ENCODE assay signal across 8 mouse cellular contexts in the genomic region with DNA sequence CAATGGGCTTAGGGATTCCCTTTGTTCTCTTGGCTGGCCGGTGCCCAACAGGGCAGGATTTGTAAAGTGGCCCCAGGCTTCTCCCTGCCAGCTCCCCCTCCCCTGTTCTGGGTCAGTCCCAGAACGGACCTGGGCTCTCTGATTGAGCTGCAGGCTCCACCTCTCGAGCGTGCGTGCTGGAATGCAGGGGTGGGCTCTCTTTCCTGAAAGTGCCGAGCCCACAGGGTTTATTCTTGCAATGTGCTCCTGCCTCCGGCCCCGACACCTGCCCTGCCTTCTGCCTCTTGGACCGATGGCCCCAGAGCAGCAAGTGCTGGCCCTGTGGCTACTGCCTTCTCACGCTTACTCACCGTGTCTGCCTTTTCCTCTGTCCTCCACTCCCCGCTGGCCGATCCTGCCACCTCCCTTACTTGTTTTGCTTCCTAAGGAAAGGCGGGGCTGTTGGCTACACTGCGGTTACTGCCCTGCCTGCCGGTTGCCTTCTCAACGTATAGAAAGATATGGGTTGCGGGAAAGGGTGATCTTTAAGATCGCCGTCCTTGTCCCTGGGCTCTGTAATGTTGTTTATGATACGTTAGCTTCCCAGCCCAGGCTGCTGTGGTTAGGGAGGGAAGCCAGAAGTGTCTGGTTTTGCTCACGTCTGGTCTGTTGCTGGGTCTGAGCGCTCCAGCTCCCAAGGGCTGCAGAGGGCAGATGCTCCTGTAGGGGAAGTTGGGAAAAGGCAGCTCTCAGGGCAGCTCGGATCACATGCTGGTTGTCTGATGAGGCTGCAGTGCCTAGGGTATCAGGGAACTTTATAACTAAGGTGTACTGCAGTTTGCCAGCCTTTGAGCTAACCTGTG.
A peak's percentile ranks its signal among the peaks of the same experiment; 100 is the strongest.
DNase-seq lines count a peak whose midpoint lies in the region; ATAC-seq and TF ChIP-seq lines count a peak whose summit lies in the region.

No protein-coding gene starts in this region.

- peak overlapping the region; percentile 59 for H3K27ac ChIP-seq in cerebellum, adult 2 months (ENCODE audit: insufficient read depth, low read length)
- no peak overlapping the region for H3K27ac ChIP-seq in forebrain, embryonic 16.5 days (ENCODE audit: low read length)
- peak overlapping the region; percentile 79 for H3K27ac ChIP-seq in intestine, embryonic 15.5 days
- H3K27ac ChIP-seq in stomach, embryonic 14.5 days (ENCODE audit: low read length): peak overlapping the region; percentile 63; the same call in 1 of the 2 replicates

- no peak for TF ChIP-seq CTCF in cerebellum, adult 2 months (IDR thresholded peaks at IDR 0.05; ENCODE audit: borderline replicate concordance, insufficient read depth, low read depth, low read length)

- H3K9ac ChIP-seq in forebrain, embryonic 16.5 days (replicated peaks; ENCODE audit: low read depth, low read length): peak overlapping the region; percentile 51
- peak overlapping the region; percentile 57 for H3K9ac ChIP-seq in intestine, embryonic 15.5 days
- 0 out of 2 replicates have a peak overlapping the region, but pooled peaks have one; percentile 26 for H3K9ac ChIP-seq in stomach, embryonic 14.5 days (replicated peaks; ENCODE audit: low read depth, low read length)

- H3K36me3 ChIP-seq in forebrain, embryonic 16.5 days (ENCODE audit: control insufficient read depth, insufficient read depth): peaks cover 5% of the 10 kb centered on the region; the same call in 1 of the 2 replicates
- H3K36me3 ChIP-seq in intestine, embryonic 15.5 days: no peaks in the 10 kb centered on the region
- H3K36me3 ChIP-seq in stomach, embryonic 14.5 days (ENCODE audit: control insufficient read depth, insufficient read depth, low read length): no peaks in the 10 kb centered on the region

- peak overlapping the region; percentile 60 for H3K4me2 ChIP-seq in forebrain, embryonic 16.5 days (ENCODE audit: low read length)
- H3K4me2 ChIP-seq in intestine, embryonic 15.5 days (replicated peaks): peak overlapping the region; percentile 90
- peak overlapping the region; percentile 55 for H3K4me2 ChIP-seq in stomach, embryonic 14.5 days (replicated peaks; ENCODE audit: low read depth, low read length)

- no peaks in the 10 kb centered on the region for H3K9me3 ChIP-seq in forebrain, embryonic 16.5 days (ENCODE audit: control insufficient read depth, low read length)
- H3K9me3 ChIP-seq in intestine, embryonic 15.5 days: no peaks in the 10 kb centered on the region
- no peaks in the 10 kb centered on the region for H3K9me3 ChIP-seq in stomach, embryonic 14.5 days (ENCODE audit: control insufficient read depth, low read depth, low read length)

- H3K4me1 ChIP-seq in cerebellum, adult 2 months (ENCODE audit: control insufficient read depth, insufficient read depth, low read length): peaks cover 8% of the 10 kb centered on the region
- H3K4me1 ChIP-seq in forebrain, embryonic 16.5 days (replicated peaks; ENCODE audit: control insufficient read depth, insufficient read depth, low read length): peaks cover 11% of the 10 kb centered on the region
- peaks cover 18% of the 10 kb centered on the region for H3K4me1 ChIP-seq in intestine, embryonic 15.5 days (replicated peaks)
- peaks cover 7% of the 10 kb centered on the region; the same call in 1 of the 2 replicates for H3K4me1 ChIP-seq in stomach, embryonic 14.5 days (ENCODE audit: control insufficient read depth, insufficient read depth, low read length)

- H3K4me3 ChIP-seq in cerebellum, adult 2 months (replicated peaks; ENCODE audit: insufficient read depth, low read depth, low read length): no peak overlapping the region
- H3K4me3 ChIP-seq in forebrain, embryonic 16.5 days (replicated peaks; ENCODE audit: low read length): peak overlapping the region; percentile 32
- peak overlapping the region; percentile 45 for H3K4me3 ChIP-seq in intestine, embryonic 15.5 days (replicated peaks)
- H3K4me3 ChIP-seq in stomach, embryonic 14.5 days (ENCODE audit: low read depth, low read length): peak overlapping the region; percentile 34

- 0 out of 2 replicates have a peak, but pooled peaks have one; percentile 43 for ATAC-seq in forebrain, embryonic 16.5 days
- peak; percentile 75 for ATAC-seq in intestine, embryonic 15.5 days
- peak; percentile 54; the same call in 1 of the 2 replicates for ATAC-seq in stomach, embryonic 14.5 days (ENCODE audit: insufficient number of reproducible peaks, insufficient read depth, low FRiP score, low read depth)

- peak; percentile 52 for DNase-seq in right cerebral cortex, postnatal 4 days
- DNase-seq in right cerebral cortex, postnatal 25 days: no peak
- DNase-seq in cerebellum, adult 2 months: peak; percentile 68 to 72
- DNase-seq in lung, postnatal 14 days: peak; percentile 45
- DNase-seq in gastrocnemius, postnatal 14 days: no peak

- 9% methylated on average over 24 of the region's 24 CpGs for WGBS in cerebellum, adult 2 months
- WGBS in forebrain, embryonic 16.5 days: 2% methylated on average over 24 of the region's 24 CpGs
- 2% methylated on average over 24 of the region's 24 CpGs for WGBS in intestine, embryonic 15.5 days
- WGBS in stomach, embryonic 14.5 days: 1% methylated on average over 24 of the region's 24 CpGs

- no peak for TF ChIP-seq POLR2A in cerebellum, adult 2 months (IDR thresholded peaks at IDR 0.05; ENCODE audit: borderline replicate concordance, insufficient read depth, low read length)

- intact Hi-C loops in gastrocnemius, postnatal 14 days (cut with DNase I; ENCODE audit: low total_unique reads): loop anchor here (5.0 kb wide), 1 partner anchor 143 kb away; no protein-coding TSS in a partner anchor

- H3K27me3 ChIP-seq in cerebellum, adult 2 months (ENCODE audit: control insufficient read depth, insufficient read depth, low read length): no peaks in the 10 kb centered on the region
- H3K27me3 ChIP-seq in forebrain, embryonic 16.5 days (replicated peaks; ENCODE audit: control insufficient read depth, insufficient read depth, low read length): no peaks in the 10 kb centered on the region
- no peaks in the 10 kb centered on the region for H3K27me3 ChIP-seq in intestine, embryonic 15.5 days (replicated peaks)
- no peaks in the 10 kb centered on the region for H3K27me3 ChIP-seq in stomach, embryonic 14.5 days (ENCODE audit: control insufficient read depth, insufficient read depth, low read length)

Comparison
In these comparisons a context has a peak if more than half of its experiments do, and no peak if none do; other contexts are left out.
1. DNase-seq: peak in right cerebral cortex, postnatal 4 days (single experiment), cerebellum, adult 2 months (2 of 2) and lung, postnatal 14 days (single experiment); none in right cerebral cortex, postnatal 25 days (single experiment) and gastrocnemius, postnatal 14 days (single experiment).
2. Peak in every context shown above with its lines, with median percentiles within 50 percentile points of each other: ATAC-seq, H3K4me2 ChIP-seq and H3K9ac ChIP-seq.